Mouse (Mus musculus): ENCODE results near the gene Gria2. TPM values are rescaled to one million over a fixed set of nuclear protein-coding genes. Genes with fewer than 3 reads are reported as not detected.

Gene Gria2
- total and polyA plus RNA-seq, 2 experiments = not detected

- no peaks in the 10 kb centered on the region for H3K4me1 ChIP-seq (ENCODE audit: control insufficient read depth, insufficient read depth, low read length)
- H3K27me3 ChIP-seq (ENCODE audit: control insufficient read depth, insufficient read depth, low read length) = no peaks in the 10 kb centered on the region
- TF ChIP-seq CTCF (IDR thresholded peaks at IDR 0.05; ENCODE audit: low read depth, low read length) (no peak), POLR2A (IDR thresholded peaks at IDR 0.05; ENCODE audit: extremely low read depth, insufficient read depth, low read length) (no peak)
- 84% methylated on average over 4 of the region's 4 CpGs for WGBS
- H3K79me2 ChIP-seq (ENCODE audit: control insufficient read depth, insufficient read depth, low read length) = no peaks in the 10 kb centered on the region
- no peak overlapping the region for H3K27ac ChIP-seq (replicated peaks; ENCODE audit: insufficient read depth, low read depth, low read length)
- H3K36me3 ChIP-seq (ENCODE audit: control insufficient read depth, insufficient read depth, low read length) = no peaks in the 10 kb centered on the region
- DNase-seq (ENCODE audit: extremely low read depth, low read depth, low spot score) = no peak
- no peak overlapping the region for H3K9ac ChIP-seq (ENCODE audit: low read depth, low read length)
- H3K4me3 ChIP-seq (ENCODE audit: insufficient read depth, low read depth, low read length) = no peak overlapping the region
Measured at GRCm38 (mm10) chr3:80774005-80774764, 28.4 kb downstream of the Gria2 start.

DNA sequence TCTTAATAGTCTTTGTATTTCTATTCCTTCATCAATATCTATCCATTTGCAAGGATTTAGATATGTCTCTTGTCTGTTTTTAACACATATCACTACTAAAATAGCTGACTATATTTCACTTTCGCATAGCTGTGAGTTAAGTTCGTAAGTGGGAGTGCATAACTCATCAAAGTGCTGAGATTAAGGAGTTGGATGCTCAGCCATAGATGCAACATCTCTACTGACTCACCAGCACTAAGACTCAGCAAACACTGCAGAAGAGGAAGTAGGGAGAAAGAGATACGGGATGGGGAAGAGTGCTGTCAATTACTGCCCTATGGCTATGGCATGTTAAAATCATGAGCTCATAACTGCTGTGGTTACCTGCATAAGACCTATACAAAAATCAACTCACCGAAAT is 29.4 kb downstream of the Gria2 start:
- H3K79me2 ChIP-seq (ENCODE audit: control insufficient read depth, insufficient read depth, low read length) = no peaks in the 10 kb centered on the region
- no peaks in the 10 kb centered on the region for H3K27me3 ChIP-seq (ENCODE audit: control insufficient read depth, insufficient read depth, low read length)
- H3K4me3 ChIP-seq (ENCODE audit: insufficient read depth, low read depth, low read length) = no peak overlapping the region
- no peaks in the 10 kb centered on the region for H3K36me3 ChIP-seq (ENCODE audit: control insufficient read depth, insufficient read depth, low read length)
- no peaks in the 10 kb centered on the region for H3K4me1 ChIP-seq (ENCODE audit: control insufficient read depth, insufficient read depth, low read length)
- no peak overlapping the region for H3K27ac ChIP-seq (replicated peaks; ENCODE audit: insufficient read depth, low read depth, low read length)
- DNase-seq (ENCODE audit: extremely low read depth, low read depth, low spot score) = no peak
- no peak overlapping the region for H3K9ac ChIP-seq (ENCODE audit: low read depth, low read length)
- no peak for TF ChIP-seq POLR2A (IDR thresholded peaks at IDR 0.05; ENCODE audit: extremely low read depth, insufficient read depth, low read length)
- no peak for TF ChIP-seq CTCF (IDR thresholded peaks at IDR 0.05; ENCODE audit: low read depth, low read length)
- WGBS = 80% methylated on average over 4 of the region's 4 CpGs

DNA sequence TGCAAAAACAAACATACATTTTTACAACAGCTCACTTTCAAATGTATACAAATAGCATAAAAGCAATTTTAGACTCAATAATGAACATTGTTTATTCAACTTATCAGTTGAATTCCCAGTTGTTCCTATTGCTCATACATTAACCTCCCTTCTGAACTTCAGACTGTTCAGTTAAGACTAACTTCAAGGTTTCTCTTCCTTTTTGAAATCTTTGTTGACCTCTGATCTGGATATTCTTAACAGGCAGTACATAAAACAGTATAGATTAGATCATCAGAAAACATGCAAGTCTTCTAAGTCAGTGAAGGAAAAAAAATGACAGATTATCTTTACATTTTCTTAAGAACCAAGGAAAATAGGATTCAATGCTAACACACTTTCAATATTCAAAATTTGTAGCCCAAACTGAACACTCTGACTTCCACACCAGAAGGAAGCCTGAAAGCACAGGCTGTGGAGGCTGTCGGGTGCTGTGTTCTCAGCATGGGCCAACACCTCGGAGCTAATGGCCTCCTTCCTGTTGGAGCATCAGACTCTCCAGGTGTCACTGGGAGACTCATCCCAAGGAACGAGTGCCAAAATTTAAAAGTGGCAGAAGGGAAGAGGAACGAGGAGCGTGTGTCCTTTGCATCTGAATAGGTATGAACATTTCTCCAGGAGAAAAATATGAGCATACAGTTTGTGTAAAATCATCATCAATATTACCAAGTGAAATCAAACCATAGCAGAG is 33.0 kb downstream of the Gria2 start:
- Histone ChIP-seq H3K27ac (replicated peaks; ENCODE audit: insufficient read depth, low read depth, low read length) (no peak overlapping the region), H3K27me3 (ENCODE audit: control insufficient read depth, insufficient read depth, low read length) (no peaks in the 10 kb centered on the region), H3K4me1 (ENCODE audit: control insufficient read depth, insufficient read depth, low read length) (no peaks in the 10 kb centered on the region), H3K79me2 (ENCODE audit: control insufficient read depth, insufficient read depth, low read length) (no peaks in the 10 kb centered on the region), H3K36me3 (ENCODE audit: control insufficient read depth, insufficient read depth, low read length) (no peaks in the 10 kb centered on the region), H3K4me3 (ENCODE audit: insufficient read depth, low read depth, low read length) (no peak overlapping the region), H3K9ac (ENCODE audit: low read depth, low read length) (no peak overlapping the region)
- TF ChIP-seq CTCF (IDR thresholded peaks at IDR 0.05; ENCODE audit: low read depth, low read length) (no peak), POLR2A (IDR thresholded peaks at IDR 0.05; ENCODE audit: extremely low read depth, insufficient read depth, low read length) (no peak)
- WGBS = 69% methylated on average over 5 of the region's 5 CpGs
- no peak for DNase-seq (ENCODE audit: extremely low read depth, low read depth, low spot score)

GRCm38 (mm10) chr3:80758955-80759354 is 43.7 kb downstream of the Gria2 start:
- no peaks in the 10 kb centered on the region for H3K36me3 ChIP-seq (ENCODE audit: control insufficient read depth, insufficient read depth, low read length)
- H3K4me3 ChIP-seq (ENCODE audit: insufficient read depth, low read depth, low read length) = no peak overlapping the region
- H3K27me3 ChIP-seq (ENCODE audit: control insufficient read depth, insufficient read depth, low read length) = no peaks in the 10 kb centered on the region
- no peak for DNase-seq (ENCODE audit: extremely low read depth, low read depth, low spot score)
- H3K9ac ChIP-seq (ENCODE audit: low read depth, low read length) = no peak overlapping the region
- no peaks in the 10 kb centered on the region for H3K4me1 ChIP-seq (ENCODE audit: control insufficient read depth, insufficient read depth, low read length)
- 85% methylated on average over 4 of the region's 4 CpGs for WGBS
- H3K27ac ChIP-seq (replicated peaks; ENCODE audit: insufficient read depth, low read depth, low read length) = no peak overlapping the region
- TF ChIP-seq POLR2A (IDR thresholded peaks at IDR 0.05; ENCODE audit: extremely low read depth, insufficient read depth, low read length) = no peak
- no peak for TF ChIP-seq CTCF (IDR thresholded peaks at IDR 0.05; ENCODE audit: low read depth, low read length)
- H3K79me2 ChIP-seq (ENCODE audit: control insufficient read depth, insufficient read depth, low read length) = no peaks in the 10 kb centered on the region

DNA sequence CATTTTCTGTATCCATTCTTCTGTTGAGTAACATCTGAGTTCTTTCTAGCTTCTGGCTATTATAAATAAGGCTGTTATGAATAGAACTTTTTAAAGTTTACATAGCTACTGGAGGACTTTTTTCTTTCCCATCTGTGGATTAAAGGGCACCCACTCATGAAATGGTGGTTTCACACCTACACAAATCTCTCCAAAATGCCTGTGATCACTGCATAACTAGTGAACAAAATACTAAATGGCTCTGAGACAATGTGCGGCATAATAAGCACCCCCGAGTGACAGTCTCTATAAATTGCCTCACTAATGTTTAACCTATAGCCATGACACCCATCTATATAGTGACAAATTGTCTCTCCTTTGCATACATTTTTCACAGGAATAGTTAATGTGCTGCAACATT is 44.3 kb downstream of the Gria2 start:
- no peak for DNase-seq (ENCODE audit: extremely low read depth, low read depth, low spot score)
- H3K27ac ChIP-seq (replicated peaks; ENCODE audit: insufficient read depth, low read depth, low read length) = no peak overlapping the region
- no peaks in the 10 kb centered on the region for H3K4me1 ChIP-seq (ENCODE audit: control insufficient read depth, insufficient read depth, low read length)
- TF ChIP-seq CTCF (IDR thresholded peaks at IDR 0.05; ENCODE audit: low read depth, low read length) (no peak), POLR2A (IDR thresholded peaks at IDR 0.05; ENCODE audit: extremely low read depth, insufficient read depth, low read length) (no peak)
- H3K4me3 ChIP-seq (ENCODE audit: insufficient read depth, low read depth, low read length) = no peak overlapping the region
- 96% methylated on average over 2 of the region's 2 CpGs for WGBS
- H3K36me3 ChIP-seq (ENCODE audit: control insufficient read depth, insufficient read depth, low read length) = no peaks in the 10 kb centered on the region
- H3K9ac ChIP-seq (ENCODE audit: low read depth, low read length) = no peak overlapping the region
- no peaks in the 10 kb centered on the region for H3K27me3 ChIP-seq (ENCODE audit: control insufficient read depth, insufficient read depth, low read length)
- no peaks in the 10 kb centered on the region for H3K79me2 ChIP-seq (ENCODE audit: control insufficient read depth, insufficient read depth, low read length)

DNA sequence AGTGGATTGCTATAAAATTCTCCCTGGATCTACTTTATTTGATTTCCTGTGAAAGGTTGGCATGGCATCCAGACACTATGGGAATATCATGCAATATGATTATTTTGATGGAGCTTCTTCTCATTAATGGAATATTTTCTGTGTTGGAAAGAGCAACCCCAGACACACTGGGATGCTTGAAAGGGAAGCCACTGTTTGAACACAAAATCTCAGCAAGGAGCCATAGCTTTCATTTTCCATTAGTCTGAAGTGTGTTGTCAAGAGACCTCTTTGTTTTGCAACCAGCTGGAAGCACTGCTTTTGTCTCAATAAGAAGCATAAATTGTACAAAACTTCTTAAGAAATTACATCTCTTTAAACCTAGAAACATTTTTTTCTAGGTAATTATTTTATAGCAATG is 51.8 kb downstream of the Gria2 start:
- DNase-seq (ENCODE audit: extremely low read depth, low read depth, low spot score) = no peak
- Histone ChIP-seq H3K27me3 (ENCODE audit: control insufficient read depth, insufficient read depth, low read length) (no peaks in the 10 kb centered on the region), H3K4me3 (ENCODE audit: insufficient read depth, low read depth, low read length) (no peak overlapping the region), H3K27ac (replicated peaks; ENCODE audit: insufficient read depth, low read depth, low read length) (no peak overlapping the region), H3K4me1 (ENCODE audit: control insufficient read depth, insufficient read depth, low read length) (no peaks in the 10 kb centered on the region), H3K79me2 (ENCODE audit: control insufficient read depth, insufficient read depth, low read length) (no peaks in the 10 kb centered on the region), H3K36me3 (ENCODE audit: control insufficient read depth, insufficient read depth, low read length) (no peaks in the 10 kb centered on the region), H3K9ac (ENCODE audit: low read depth, low read length) (no peak overlapping the region)
- TF ChIP-seq POLR2A (IDR thresholded peaks at IDR 0.05; ENCODE audit: extremely low read depth, insufficient read depth, low read length) (no peak), CTCF (IDR thresholded peaks at IDR 0.05; ENCODE audit: low read depth, low read length) (no peak)
